Mouse (Mus musculus) thymus, postnatal 10 days (tissue): ENCODE results near the gene Ipo8.

Source experiments
- DNase-seq, 2 experiments: peaks; one replicate each; pipeline ENCODE4 v3.0.0; 2021; ENCODE audit warnings: low spot score in 2 of 2

Ipo8 gene

DNA sequence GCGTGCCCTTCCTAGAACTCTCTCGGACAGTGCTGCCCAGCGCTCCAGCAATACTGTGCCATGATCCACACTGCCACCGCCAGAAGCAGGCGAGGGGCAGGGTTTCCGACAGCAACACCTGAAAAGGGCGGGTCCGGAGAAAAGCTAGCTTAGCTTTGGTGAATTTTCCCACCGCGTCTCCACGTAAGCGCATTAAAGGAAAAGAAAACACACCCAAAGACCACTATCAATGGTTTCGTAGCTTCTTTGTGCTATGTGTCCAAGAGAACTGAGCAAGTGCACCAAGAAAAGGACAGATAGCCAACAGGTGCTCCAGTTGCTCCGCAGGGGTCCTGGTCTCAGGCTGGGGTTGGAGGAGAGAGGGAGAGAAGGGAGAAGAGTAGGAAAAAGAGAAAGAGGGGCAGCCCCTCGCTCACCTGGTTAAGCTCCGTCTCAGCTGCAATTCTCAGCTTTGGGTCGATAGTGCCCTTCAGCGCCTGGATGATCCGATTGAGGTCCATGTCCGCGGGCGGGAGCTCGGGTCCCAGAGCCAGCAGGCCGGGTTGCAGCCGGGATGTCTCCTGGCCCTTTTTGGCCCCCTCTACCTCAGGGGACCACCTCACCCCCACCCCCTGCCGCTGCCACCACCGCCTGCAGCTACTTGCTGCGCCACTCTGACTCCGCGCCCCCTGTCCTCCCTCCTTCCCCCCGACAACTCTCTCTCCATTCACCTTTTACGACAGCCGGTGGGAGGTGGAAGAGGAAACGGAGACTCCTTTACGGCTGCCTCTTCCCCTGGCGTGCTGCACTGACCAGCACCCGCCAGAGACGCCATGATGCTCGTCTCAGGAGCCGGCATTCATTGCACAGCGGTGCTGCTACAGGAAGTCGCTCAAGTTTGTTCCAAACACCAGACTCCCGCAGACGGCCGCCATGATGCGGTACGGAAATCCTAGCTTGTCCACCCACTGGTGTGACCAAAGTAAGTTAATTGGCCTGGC is at the start of gene Ipo8:
Ipo8 (minus strand) TSS at position 720 of the 980 bp plus-strand sequence.
- peak; percentile 83 for DNase-seq

DNA sequence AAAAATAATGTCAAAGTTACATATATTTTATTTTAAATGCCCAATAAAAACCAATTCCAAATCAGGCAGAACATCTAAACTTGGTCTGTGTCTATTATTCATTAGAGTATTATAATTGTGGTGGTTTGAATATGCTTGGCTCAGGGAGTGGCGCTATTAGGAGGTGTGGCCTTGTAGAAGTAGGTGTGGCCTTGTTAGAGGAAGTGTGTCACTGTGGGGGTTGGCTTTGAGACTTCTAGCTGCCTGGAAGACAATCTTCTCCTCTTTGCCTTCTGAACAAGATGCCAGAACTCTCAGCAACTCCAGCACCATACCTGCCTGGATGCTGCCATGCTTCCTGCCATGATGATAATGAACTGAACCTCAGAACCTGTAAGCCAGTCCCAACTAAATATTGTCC is 42.6 kb upstream of the Ipo8 start:
- no peak for DNase-seq

DNA sequence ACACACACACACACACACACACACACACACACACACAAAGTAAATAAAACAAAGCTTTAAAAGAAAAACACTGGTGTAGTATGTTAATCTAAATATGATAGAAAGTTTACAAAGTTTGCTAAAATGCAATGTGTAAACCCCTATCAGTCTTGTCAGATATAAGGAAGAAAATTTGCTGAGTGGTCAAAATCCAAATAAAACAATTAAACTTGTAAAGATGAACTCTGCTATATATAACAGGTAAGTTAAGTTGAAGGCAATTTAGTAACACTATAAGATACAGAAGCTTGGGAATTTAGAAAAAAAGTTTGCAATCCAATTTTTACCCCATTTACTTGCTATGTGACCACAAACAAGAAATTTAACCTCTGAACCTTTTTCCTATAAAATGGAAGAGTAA is 14.4 kb upstream of the Ipo8 start:
- DNase-seq: no peak

DNA sequence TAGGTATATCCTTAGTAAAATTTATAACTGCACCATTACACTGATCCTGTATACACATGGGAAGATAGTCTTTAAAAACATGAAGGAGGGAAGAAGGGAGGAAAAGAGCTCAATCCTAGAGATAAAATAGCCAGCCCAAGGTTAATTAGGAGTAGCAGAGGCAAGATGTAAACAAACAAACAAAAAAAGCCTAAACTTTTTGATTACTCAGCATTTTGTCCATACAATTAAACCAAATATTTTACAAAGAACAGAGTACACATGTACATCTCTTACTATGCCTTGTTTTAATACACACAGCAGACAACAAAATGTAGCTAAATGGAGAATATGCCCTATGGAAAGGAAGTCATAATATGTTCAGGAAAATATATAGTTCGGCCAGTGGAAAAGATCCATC is 10.5 kb upstream of the Ipo8 start:
- DNase-seq: no peak

DNA sequence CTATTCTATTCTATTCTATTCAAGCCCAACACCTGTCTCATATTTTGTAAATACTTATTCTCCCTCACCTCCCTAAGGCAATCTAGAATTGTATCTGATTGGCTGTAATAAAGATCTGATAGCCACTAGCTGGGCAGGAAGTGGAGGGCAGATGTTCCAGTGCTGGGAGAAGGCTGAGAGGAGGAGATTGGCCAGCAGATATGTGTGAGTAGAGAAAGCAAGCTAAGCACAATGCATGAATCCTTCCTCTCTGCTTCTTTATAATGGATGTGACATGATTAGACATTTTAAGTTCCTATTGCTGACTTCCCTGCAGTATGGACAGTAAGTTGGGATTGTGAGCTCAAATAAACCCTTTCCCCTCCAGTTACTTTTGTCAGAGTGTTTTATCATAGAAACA is 7.2 kb upstream of the Ipo8 start:
- no peak for DNase-seq

DNA sequence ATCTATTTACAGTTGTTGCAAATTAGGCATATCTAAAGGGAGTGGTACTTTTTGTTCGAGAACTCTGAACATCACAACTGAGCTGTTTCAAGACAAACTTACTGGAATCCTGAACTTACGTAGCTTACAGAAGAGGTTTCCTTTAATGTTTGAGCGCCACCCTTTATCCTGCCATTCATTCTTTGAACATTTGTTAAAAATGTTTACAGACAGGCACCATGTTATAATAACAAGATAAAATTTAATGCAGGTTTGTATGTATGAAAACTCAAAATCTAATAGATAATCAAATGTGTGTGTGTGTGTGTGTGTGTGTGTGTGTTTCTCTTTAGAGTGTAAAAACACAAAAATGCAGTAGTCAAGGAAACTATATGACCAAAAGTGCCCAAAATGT is 458 bp upstream of the Ipo8 start:
- DNase-seq: no peak

DNA sequence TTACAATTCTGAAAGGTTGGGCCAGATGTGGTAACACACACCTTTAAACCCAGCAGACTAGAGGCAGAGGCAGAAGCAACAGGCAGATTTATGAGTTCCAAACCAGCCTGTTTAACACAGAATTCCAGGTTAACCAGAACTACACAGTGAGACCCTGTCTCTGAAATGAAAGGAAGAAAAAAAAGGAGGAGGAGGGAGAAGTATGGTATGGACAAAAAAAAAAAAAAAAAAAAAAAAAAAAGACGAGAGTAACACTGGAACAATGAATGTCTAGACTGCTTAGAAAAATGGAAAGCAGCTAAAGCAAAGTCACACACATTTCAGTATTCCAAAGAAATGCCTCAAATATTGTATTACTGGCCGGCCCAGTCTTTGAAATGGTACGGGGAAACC is 916 bp downstream of the Ipo8 start:
- DNase-seq: no peak

DNA sequence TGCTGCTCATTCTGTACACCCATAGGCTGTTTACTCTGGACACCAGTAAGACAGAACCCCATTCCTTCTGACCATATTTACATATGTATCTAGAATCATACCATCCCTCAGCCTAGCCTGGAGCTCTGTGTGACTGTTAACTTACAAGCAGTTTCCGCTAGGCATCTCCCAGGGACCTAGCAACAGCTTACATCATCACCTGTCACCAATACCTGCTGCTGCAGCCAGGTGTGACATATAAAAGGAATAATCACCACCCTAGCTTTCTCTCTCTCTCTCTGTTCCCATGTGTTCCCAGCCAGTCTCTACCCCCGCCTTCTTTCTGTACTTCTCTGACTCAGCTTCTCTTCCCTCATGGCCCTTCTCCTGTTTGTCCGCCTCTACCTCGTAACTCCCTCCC is 5.1 kb downstream of the Ipo8 start:
- no peak for DNase-seq

DNA sequence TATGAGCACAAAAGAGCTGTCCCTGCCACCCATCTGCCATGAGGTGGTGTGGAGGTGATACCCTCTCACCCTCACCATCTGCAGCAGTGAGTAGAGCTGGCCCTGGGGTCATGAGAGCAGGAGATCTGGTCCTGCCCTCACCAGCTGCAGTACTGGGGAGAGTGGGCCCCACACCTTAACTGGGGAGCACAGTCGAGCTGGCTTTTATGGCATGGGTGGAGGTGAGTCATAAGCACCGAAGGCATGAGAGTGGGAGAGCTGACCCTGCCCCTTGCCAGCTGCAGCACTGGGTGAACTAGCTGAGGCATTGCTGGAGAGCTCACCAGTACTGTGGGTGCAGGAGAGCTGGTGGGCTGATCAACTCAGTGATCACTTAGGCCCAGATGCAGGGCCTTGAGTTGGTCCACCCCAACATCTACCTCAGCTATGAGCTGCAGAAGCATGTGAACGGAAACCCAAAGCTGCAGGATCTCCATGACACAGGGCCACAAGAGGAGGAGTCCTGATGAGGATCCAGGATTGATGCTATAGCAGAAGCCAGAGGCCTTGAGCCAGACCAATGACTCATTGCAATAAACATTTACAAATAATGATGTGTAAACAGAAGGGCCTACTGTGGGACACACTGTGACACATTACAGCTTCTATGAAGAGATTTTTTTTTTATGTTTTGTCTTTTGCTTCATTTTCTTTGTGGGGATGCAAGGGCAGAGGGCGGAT is 12.5 kb downstream of the Ipo8 start:
- DNase-seq: no peak

DNA sequence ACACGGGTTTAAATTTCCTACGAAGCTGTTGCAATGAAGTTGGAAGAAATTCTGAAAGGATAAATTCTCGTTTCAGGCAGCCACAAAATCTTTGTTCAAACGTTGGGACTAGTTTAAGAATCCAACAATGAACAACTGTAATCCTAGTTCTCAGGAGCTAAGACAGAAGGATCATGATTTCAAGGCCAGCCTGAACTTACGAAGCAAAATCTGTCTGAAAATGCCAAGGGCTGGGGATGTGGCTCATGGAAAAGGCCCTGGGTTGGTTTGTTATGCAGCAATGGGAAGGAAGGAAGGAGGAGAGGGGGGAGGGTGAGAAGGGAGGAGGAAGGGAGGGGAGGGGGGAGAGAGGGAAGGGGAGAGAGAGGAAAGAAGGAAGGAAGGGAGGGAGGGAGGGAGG is 14.5 kb downstream of the Ipo8 start:
- DNase-seq: no peak

DNA sequence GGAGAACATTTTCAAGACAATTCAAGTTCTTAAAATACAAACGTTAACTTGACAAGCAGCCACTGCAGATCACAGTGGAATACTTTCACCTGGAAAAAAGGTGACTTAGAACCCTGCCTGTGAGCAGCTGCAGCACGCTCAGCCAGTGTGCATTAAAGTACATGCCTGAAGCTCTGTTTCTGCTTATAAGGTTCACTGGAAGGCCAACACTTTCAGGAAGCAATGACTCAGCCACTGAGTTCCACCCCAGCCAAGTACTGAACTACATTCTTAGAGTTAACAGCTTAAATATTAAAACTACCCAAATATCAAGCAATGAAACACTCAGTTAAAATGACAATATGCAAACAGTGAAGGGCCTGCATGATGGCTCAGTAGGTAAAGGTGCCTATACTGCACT is 20.1 kb downstream of the Ipo8 start:
- no peak for DNase-seq

DNA sequence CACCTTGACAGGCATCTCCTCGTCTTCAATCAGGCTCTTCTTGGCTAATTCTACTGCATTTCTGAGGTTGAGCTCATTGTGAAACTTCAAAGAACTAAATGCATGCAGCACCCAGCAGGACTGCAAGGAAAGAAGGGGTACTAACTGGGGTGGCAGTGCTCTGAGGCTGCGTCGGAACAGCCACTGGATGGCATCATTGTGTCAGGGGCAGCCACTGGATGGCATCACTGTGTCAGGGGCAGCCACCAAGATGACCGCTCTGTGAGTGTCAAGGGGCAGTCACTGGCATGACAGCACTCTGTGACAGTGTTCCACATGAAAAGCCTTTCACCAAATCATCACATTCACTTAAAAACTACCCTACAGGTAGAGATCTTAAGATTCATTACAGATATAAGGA is 31.5 kb downstream of the Ipo8 start:
- DNase-seq: no peak

DNA sequence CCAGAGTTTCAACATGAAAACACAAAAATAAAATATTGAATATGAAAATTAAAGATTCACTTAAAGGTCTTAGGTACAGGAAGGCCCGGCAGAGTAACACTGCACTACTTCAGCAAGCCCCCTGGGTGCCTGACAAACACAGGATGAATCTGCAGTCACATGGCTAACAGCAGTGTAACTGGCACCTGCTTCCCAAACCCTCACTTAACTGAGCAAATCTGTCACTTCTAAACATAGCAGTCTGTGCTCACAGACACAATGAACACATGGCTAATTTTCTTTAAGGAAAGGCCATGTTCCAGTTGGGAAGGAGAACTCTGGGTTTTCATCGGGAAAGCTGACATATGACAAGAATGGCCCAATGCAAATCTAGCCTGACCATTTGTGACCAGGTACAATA is 36.1 kb downstream of the Ipo8 start:
- DNase-seq: no peak

DNA sequence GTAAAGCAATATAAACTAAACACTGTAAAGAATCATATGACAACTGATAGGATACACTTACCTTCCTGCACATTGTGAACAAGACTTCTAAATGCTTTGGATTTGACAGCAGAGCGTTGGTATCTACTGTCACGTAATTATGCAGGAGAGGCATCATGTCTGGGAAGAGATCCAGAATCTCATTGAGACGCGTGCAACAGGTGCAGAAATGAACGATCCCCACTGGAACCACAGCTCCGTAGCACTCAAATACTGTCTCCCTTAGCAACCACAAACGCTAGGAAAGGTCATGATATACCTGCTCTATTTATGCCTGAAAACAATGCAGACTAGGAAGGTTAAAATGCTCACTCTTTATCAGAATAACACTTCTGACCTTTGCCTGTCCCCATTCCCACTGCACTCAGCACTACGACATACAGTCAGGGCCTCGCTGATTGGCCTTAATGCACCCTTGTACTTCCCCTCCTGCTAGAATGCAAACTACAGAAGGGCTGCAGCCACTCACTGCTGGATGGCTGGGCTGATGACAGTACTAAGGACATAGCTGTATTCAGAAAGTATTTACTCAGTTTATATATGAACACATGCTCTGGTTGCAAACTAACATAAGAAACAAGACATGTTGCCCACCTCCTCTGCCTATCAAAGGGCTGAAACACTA is 42.1 kb downstream of the Ipo8 start:
- DNase-seq: no peak

DNA sequence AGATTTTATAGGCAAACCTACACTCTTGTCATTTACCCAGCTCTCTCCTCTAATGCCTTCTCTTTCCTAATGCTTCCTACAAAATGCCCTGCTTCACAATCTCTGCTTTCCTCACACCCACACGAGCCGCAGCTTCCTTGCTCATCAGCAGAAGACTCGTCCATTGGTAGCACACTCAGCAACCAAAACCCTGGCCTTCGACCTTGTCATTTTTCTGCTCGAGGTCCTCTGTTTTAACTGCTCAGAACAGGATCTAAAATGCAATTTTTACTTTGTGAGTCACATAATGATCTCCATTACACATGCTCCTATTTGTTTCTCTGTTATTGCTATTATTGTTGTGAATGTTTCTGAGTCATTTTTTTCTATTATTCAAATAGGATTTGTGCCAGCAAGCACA is 45.1 kb downstream of the Ipo8 start:
- DNase-seq: no peak

DNA sequence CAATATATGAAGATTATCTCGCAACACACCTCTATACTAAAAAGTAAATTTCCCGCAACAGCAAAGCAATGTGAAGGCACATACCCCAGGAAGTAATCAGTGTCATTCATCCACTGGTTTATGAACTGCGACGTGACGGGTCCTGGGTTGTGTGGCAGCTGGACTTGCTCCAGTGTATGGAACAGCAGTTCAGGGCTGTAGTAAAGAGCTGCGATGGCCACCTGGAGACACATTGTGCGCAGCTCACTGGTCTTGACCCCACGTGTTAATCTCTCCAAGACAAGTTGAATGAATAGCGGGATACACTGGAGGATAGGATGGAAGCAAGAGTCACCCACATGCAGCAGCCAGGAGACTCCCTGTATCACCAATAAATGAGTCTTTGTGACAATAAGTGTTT is 46.8 kb downstream of the Ipo8 start:
- DNase-seq: no peak

DNA sequence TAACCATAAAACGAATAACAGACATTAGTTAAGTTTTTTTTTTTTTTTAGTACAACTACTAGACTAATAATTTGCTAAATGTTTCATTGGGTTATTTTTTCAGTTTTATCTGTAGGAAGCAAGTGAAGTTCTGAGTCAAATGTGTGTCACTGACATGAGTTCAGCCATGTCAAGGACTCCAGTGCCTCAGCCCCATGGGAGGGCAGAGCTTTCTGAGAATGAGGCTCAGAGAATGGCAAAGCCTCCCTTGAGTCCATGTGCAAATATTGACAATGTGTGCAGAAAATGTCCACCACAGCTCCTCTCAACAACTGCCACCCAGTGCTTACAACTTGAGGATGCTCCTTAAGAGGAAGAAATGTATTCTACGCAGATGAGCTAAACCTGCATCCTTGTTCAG is 55.0 kb downstream of the Ipo8 start:
- DNase-seq: no peak

DNA sequence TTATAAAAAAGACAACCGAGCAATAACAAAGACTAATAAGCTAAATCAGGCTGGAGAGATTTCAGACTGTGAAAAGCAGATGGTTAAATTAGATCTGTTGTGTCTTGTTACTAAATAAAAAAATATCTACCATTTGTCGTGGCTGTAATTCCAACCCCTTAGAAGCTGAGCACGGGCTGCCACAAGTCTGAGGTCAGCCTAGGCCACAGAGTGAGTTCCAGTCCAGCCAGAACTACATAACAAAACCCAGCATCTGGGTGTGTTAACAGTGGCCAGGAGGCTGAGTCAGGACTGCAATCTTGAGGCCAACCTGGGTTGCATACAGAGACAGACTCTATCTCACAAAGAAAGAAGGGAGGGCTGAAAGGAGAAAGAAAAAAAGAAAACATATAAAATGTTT is 59.8 kb downstream of the Ipo8 start:
- no peak for DNase-seq

DNA sequence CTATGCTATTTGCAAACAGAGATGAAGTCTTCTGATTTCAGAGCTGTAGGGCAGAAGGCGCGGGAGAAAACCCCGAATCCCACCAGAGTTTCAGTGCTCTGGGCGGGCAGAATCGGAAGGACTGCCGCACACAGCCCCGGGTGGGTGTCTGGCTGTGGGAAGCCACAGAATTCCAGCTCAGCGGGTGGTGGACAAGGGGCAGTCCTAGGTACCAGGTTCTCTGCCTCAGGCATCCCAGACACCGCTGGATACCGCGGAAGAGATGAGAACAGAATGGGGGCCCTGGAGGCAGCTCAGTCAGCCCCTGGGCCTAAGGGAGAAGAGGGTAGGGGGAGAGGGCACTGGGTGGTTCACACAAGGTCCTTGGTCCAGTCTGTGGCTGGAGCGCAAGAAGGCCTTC is 62.8 kb downstream of the Ipo8 start:
- no peak for DNase-seq

DNA sequence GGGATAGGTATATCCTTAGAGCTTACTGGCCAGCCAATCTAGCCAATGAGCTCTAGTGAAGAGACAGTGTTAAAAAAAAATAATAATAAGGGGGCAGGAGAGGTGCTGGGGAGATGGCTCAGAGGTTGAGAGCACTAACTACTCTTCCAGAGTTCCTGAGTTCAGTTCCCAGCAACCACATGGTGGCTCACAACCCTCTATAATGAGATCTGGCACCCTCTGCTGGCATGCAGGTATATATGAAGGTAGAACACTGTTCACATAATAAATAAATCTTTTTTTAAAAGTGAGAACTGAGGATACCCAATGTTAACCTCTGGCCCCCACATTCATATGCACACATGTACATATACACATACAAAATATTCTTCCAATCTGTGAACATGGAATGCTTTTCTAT is 64.0 kb downstream of the Ipo8 start:
- no peak for DNase-seq

DNA sequence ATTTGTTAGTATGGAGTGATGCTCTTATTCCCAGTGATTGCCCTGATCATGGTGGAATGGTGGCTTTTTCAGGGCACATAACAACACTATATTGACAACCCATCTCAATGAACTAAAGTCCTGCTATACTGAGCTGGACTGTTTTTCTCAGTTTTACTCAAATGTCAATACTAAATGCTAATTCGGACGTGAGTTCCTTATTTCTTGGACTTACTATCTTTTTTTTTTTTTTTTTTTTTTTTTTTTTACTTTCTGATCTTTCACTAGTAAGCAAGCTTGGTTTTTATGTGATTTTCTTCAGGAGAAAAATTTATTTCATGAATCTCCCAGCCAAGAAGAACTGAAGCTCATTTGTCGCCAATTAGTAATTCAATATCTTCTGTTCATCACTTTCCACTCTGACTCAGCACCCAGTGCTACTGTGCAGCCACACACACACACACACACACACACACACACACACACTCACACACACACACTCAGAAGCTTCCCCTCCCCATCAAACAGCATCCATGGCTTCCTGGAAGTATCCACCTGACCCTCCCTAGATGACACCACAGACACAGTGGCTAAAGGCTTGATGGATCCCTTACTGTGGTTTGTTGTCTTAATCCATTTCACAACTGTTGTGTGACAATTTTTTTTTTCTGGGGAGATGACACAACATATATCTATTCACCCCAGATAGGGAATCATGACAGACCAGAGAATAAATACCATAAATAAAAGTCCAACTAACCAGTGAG is 69.1 kb downstream of the Ipo8 start:
- no peak for DNase-seq

DNA sequence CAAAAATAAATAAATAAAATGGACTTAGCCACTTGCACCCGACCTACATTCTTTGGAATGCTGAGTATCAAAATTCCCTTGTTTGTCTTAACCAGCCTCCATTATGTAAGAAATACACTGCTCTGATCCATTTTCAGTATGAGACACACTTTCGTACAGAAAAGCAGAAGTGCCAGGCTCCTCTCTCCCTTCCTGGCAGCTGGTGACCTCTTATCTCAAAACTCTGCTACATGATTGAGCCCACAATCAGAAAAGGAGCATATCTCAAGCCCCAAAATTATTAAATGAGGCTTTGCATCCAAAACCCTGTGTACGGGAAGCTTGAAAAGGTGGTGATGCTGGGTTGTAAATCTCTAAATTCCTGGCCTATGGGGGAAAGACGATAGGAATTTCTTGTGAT is 69.8 kb downstream of the Ipo8 start:
- no peak for DNase-seq
